Mouse (Mus musculus) lung, embryonic 15.5 days (tissue): ENCODE data around the gene Pds5b. TPM values are rescaled to one million over a fixed set of nuclear protein-coding genes. Genes with fewer than 3 reads are reported as not detected.

Experiments
- ATAC-seq: fragments of 200-750 bp; cut with Nextera tagmentation; 2 replicates; pipeline ENCODE4 v1.8.0; 2017; ENCODE audit warnings: moderate number of reproducible peaks, borderline replicate concordance; ENCODE audit not compliant: low FRiP score, low TSS enrichment; ENCODE audit errors: extremely low read depth
- H3K27ac ChIP-seq: fragments of 300-500 bp; sonication (generic); 2 replicates; pipeline ENCODE4 v1.5.1; 2015; ENCODE audit warnings: moderate library complexity, mild to moderate bottlenecking, inconsistent platforms
- H3K27me3 ChIP-seq: fragments of 300-500 bp; sonication (generic); 2 replicates; pipeline ENCODE4 v1.6.1; 2015; ENCODE audit warnings: inconsistent platforms
- H3K36me3 ChIP-seq: fragments of 300-500 bp; sonication (generic); 2 replicates; pipeline ENCODE4 v1.6.1; 2015; ENCODE audit warnings: inconsistent platforms
- H3K4me1 ChIP-seq: fragments of 300-500 bp; sonication (generic); 2 replicates; pipeline ENCODE4 v1.6.1; 2015; ENCODE audit warnings: inconsistent platforms
- H3K4me2 ChIP-seq: fragments of 300-500 bp; sonication (generic); 2 replicates; pipeline ENCODE4 v1.6.1; 2015; ENCODE audit warnings: inconsistent platforms, mild to moderate bottlenecking, moderate library complexity
- H3K4me3 ChIP-seq: fragments of 300-500 bp; sonication (generic); 2 replicates; pipeline ENCODE4 v1.5.1; 2015; ENCODE audit warnings: mild to moderate bottlenecking, inconsistent platforms
- H3K9ac ChIP-seq: fragments of 300-500 bp; sonication (generic); 2 replicates; pipeline ENCODE4 v1.6.1; 2015; ENCODE audit warnings: inconsistent platforms
- H3K9me3 ChIP-seq: fragments of 300-500 bp; sonication (generic); 2 replicates; pipeline ENCODE4 v1.6.1; 2016; ENCODE audit warnings: inconsistent platforms
- WGBS: fragments of 180-500 bp; shearing (Covaris S2); methylation state at CpG from one replicate; pipeline ENCODE4 v1.1.7; 2015; 5-methylcytosine and 5-hydroxymethylcytosine counted together
- polyA plus RNA-seq: library from polyadenylated mRNA; unstranded; fragments of >200 nt; fragmentation: Nextera tagmentation; extraction: Ambion mirVana; gene quantifications from 2 replicates; pipeline ENCODE4 v1.2.1, GENCODE M21; 2015

Pds5b gene
- polyA plus RNA-seq, 1 experiment from 2014 or later, result 34.2 TPM

DNA sequence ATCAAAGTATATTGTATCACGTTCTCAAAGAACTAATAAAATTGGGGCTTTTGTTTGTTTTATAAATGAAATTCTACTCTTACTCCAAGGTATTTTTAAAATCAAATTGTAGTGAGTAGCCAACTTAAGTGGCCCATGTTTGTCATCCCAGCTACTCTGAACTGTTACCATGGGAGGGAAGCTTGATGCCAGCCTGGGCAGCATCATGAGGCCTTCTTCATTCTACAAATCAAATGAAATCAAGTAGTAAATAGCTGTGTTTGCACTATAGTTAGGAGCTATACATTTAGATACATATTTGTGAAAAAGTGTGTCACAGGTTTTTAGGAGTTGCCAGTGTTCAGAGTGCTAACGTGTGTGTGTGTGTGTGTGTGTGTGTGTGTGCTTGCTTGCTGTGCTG is 126.5 kb downstream of the Pds5b start:
- Histone ChIP-seq H3K4me2 (no peak overlapping the region), H3K27ac (no peak overlapping the region), H3K9ac (no peak overlapping the region), H3K9me3 (no peaks in the 10 kb centered on the region), H3K4me1 (no peaks in the 10 kb centered on the region), H3K4me3 (no peak overlapping the region), H3K36me3 (peaks cover 48% of the 10 kb centered on the region), H3K27me3 (no peaks in the 10 kb centered on the region)
- 84% methylated on average over 2 of the region's 2 CpGs for whole genome bisulfite sequencing
- ATAC-seq, result no peak

- no peak for ATAC-seq
- 70% methylated on average over 13 of the region's 13 CpGs for WGBS
- Histone ChIP-seq H3K4me1 (no peaks in the 10 kb centered on the region), H3K4me2 (no peak overlapping the region), H3K27ac (no peak overlapping the region), H3K36me3 (peaks cover 3% of the 10 kb centered on the region; the same call in 1 of the 2 replicates), H3K9ac (no peak overlapping the region), H3K9me3 (no peaks in the 10 kb centered on the region), H3K27me3 (no peaks in the 10 kb centered on the region), H3K4me3 (no peak overlapping the region)
Observed at GRCm38 (mm10) chr5:150814111-150814990, 140.8 kb downstream of the Pds5b start.

DNA sequence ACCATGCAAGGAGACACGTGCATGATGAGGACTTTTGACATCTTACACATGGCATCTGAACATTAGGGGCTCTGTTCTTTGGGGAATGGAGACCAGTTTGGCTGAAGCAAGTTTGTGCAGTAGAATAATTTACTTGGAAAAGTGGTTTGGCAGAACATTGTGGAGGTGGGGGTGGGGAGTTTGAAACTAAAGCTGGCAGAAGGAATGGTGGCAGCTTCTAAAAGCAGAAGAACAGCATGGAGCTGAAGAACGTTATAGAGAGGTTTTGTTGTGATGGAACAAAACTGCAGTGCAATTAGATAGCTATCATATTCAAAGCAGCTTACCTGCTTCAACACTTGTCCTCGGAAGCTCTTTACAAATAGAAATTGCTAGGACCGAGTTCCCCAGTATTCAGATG is 141.9 kb downstream of the Pds5b start:
- no peak for ATAC-seq
- Histone ChIP-seq H3K27me3 (no peaks in the 10 kb centered on the region), H3K9me3 (no peaks in the 10 kb centered on the region), H3K36me3 (0 out of 2 replicates have a peak, but pooled peaks cover 3% of the 10 kb centered on the region), H3K9ac (no peak overlapping the region), H3K4me1 (no peaks in the 10 kb centered on the region), H3K4me3 (no peak overlapping the region), H3K4me2 (no peak overlapping the region), H3K27ac (no peak overlapping the region)
- 87% methylated on average over 4 of the region's 4 CpGs for WGBS

DNA sequence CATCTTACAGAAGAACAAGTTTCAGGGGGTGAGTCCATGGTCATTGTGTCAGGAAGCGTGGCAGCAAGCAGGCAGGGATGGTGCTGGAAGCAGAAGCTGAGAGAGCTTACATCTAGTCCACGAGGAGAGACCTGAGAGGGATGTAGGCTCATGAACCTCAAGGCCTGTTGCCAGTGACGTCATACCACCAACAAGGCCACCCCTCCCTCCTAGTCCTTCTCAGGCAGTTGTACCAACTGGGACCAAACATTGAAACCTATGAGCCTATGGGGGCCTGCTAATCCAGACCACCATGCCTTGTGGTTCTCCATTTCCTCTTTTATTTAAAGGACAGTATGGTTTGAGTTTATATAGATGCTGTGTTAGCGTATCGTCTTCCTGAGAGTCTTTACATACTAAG is 143.2 kb downstream of the Pds5b start:
- 86% methylated on average over 5 of the region's 5 CpGs for WGBS
- Histone ChIP-seq H3K27ac (no peak overlapping the region), H3K4me3 (no peak overlapping the region), H3K27me3 (no peaks in the 10 kb centered on the region), H3K4me2 (no peak overlapping the region), H3K9ac (no peak overlapping the region), H3K9me3 (no peaks in the 10 kb centered on the region), H3K4me1 (no peaks in the 10 kb centered on the region), H3K36me3 (0 out of 2 replicates have a peak, but pooled peaks cover 3% of the 10 kb centered on the region)
- ATAC-seq, result no peak

GRCm38 (mm10) chr5:150818041-150818440 is 144.5 kb downstream of the Pds5b start:
- ATAC-seq, result no peak
- Histone ChIP-seq H3K27me3 (no peaks in the 10 kb centered on the region), H3K9ac (no peak overlapping the region), H3K4me1 (no peaks in the 10 kb centered on the region), H3K9me3 (no peaks in the 10 kb centered on the region), H3K4me2 (no peak overlapping the region), H3K27ac (no peak overlapping the region), H3K4me3 (no peak overlapping the region), H3K36me3 (no peaks in the 10 kb centered on the region)
- WGBS, result 56% methylated on average over 2 of the region's 2 CpGs

DNA sequence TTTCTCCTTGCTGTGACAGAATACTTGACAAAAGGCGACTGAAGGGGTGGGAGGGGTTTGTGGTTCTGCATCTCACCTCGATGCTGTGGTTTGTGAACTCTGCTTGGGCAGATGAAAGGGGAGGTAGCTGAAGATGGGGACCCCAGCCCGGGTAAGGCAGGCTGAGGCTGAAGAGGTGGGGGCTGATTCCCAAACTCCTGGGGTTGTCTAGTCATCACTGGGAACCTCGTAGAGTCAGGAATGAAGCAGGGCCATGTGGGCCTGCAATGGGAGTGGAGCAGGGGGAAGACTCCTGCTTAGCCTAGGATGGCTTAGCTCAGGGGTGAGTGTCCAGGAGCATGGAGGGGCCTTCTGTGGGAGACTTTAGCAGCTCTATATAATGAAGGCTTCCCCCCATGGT is 145.3 kb downstream of the Pds5b start:
- H3K4me2 ChIP-seq, result no peak overlapping the region
- H3K36me3 ChIP-seq, result no peaks in the 10 kb centered on the region
- no peak overlapping the region for H3K27ac ChIP-seq
- H3K4me1 ChIP-seq, result no peaks in the 10 kb centered on the region
- H3K27me3 ChIP-seq, result no peaks in the 10 kb centered on the region
- no peaks in the 10 kb centered on the region for H3K9me3 ChIP-seq
- no peak overlapping the region for H3K9ac ChIP-seq
- no peak for ATAC-seq
- 72% methylated on average over 4 of the region's 4 CpGs for WGBS
- no peak overlapping the region for H3K4me3 ChIP-seq

DNA sequence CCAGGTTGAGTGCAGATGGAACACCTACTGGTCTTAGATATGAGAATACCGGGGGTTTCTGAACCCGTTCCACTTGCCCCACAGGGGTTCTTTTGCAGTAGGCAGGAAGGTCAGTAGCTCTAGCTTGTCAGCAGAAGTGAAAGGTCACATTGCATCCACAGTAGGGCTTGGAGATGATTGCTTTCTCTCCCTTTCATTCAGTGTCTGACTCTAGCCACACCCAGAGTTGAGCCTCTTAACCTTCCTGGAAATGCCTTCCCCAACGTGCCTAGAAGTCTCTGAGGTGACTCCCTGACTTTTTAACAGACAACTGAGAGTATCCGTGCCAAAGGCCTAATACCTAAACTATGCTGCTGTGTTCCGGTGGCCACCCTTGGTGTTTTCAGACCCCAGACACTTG is 146.0 kb downstream of the Pds5b start:
- Histone ChIP-seq H3K9me3 (no peaks in the 10 kb centered on the region), H3K27me3 (no peaks in the 10 kb centered on the region), H3K36me3 (no peaks in the 10 kb centered on the region), H3K4me2 (no peak overlapping the region), H3K27ac (no peak overlapping the region), H3K4me3 (no peak overlapping the region), H3K4me1 (no peaks in the 10 kb centered on the region), H3K9ac (no peak overlapping the region)
- WGBS, result 72% methylated on average over 5 of the region's 5 CpGs
- ATAC-seq, result no peak

DNA sequence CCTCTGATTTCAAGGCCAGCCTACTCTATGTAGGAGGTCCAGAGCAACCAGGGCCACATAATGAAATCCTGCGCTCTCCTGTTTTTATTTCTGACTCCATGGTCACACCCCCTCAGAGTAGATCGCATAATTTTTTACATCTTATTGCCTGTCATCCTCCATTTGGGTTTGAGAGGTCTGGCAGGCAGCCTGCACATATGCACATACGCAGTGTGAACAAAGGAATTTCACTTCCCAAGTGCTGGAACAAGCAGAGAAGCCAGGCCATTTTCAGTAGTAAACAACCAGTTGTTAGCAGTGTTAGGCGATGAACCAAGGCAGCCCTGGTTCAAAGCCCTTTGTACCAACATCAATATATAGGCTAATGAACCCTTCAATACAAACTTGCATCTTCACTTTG is 147.6 kb downstream of the Pds5b start:
- H3K27me3 ChIP-seq, result no peaks in the 10 kb centered on the region
- ATAC-seq, result peak; percentile 19; the same call in 1 of the 2 replicates
- H3K36me3 ChIP-seq, result no peaks in the 10 kb centered on the region
- WGBS, result 77% methylated on average over 4 of the region's 4 CpGs
- H3K9me3 ChIP-seq, result 0 out of 2 replicates have a peak, but pooled peaks cover 3% of the 10 kb centered on the region
- no peaks in the 10 kb centered on the region for H3K4me1 ChIP-seq
- no peak overlapping the region for H3K4me3 ChIP-seq
- no peak overlapping the region for H3K9ac ChIP-seq
- no peak overlapping the region for H3K4me2 ChIP-seq
- no peak overlapping the region for H3K27ac ChIP-seq

DNA sequence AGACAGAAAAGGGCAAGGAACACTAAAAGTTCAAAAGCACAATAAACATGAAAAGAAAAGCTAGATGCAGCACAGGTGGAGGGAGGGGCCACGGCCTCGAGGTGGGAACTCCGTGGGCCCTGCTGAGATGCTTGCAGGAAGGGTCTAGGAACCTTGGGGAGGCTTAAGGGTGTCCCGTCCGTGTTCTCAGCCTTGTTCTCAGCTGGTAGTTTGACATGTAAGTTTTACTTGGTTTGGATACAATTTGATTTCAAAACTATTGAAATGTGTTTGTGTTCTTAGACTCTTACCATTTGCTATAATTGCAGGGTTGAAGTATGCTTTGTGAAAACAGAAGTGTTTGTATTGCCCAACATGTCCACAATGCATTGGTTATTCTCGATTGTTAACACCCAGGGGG is 149.2 kb downstream of the Pds5b start:
- Histone ChIP-seq H3K9me3 (0 out of 2 replicates have a peak, but pooled peaks cover 3% of the 10 kb centered on the region), H3K4me3 (no peak overlapping the region), H3K9ac (no peak overlapping the region), H3K36me3 (no peaks in the 10 kb centered on the region), H3K4me1 (no peaks in the 10 kb centered on the region), H3K27me3 (no peaks in the 10 kb centered on the region), H3K27ac (no peak overlapping the region), H3K4me2 (no peak overlapping the region)
- WGBS, result 79% methylated on average over 6 of the region's 6 CpGs
- no peak for ATAC-seq

GRCm38 (mm10) chr5:150823361-150823760 is 149.8 kb downstream of the Pds5b start:
- WGBS, result 76% methylated on average over 3 of the region's 3 CpGs
- Histone ChIP-seq H3K27me3 (no peaks in the 10 kb centered on the region), H3K9me3 (0 out of 2 replicates have a peak, but pooled peaks cover 3% of the 10 kb centered on the region), H3K4me1 (no peaks in the 10 kb centered on the region), H3K36me3 (no peaks in the 10 kb centered on the region), H3K4me3 (no peak overlapping the region), H3K27ac (no peak overlapping the region), H3K9ac (no peak overlapping the region), H3K4me2 (no peak overlapping the region)
- ATAC-seq, result no peak

DNA sequence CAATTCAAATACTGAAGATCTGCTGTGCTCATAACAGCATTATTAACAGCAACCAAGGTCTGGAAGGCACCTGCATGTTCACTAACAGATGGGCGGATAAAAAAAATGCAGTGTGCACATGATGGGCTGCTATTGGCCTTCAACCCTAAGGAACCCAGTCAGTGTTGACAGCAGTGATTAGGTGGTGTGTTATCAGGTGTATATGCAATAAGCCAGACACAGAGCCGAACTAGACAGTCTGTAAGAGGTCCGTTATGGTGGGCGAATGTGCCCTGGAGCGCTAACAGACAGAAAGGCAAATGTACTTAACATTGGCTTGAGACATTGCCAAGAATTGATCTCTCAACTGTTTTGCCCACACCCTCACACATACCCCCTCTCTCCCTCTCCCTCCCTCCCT is 156.0 kb downstream of the Pds5b start:
- no peak for ATAC-seq
- Histone ChIP-seq H3K9ac (no peak overlapping the region), H3K4me2 (no peak overlapping the region), H3K4me1 (no peaks in the 10 kb centered on the region), H3K27ac (no peak overlapping the region), H3K4me3 (no peak overlapping the region), H3K27me3 (no peaks in the 10 kb centered on the region), H3K36me3 (no peaks in the 10 kb centered on the region), H3K9me3 (0 out of 2 replicates have a peak, but pooled peaks cover 3% of the 10 kb centered on the region)
- WGBS, result 63% methylated on average over 5 of the region's 5 CpGs

GRCm38 (mm10) chr5:150830718-150831117 is 157.2 kb downstream of the Pds5b start:
- H3K9me3 ChIP-seq, result no peaks in the 10 kb centered on the region
- WGBS, result 43% methylated on average over 9 of the region's 9 CpGs
- no peaks in the 10 kb centered on the region for H3K4me1 ChIP-seq
- H3K27me3 ChIP-seq, result no peaks in the 10 kb centered on the region
- no peak for ATAC-seq
- H3K36me3 ChIP-seq, result no peaks in the 10 kb centered on the region
- H3K27ac ChIP-seq, result no peak overlapping the region
- H3K9ac ChIP-seq, result no peak overlapping the region
- H3K4me3 ChIP-seq, result no peak overlapping the region
- H3K4me2 ChIP-seq, result no peak overlapping the region
